7 mouse cellular contexts compared by ENCODE assay signal in the genomic region with DNA sequence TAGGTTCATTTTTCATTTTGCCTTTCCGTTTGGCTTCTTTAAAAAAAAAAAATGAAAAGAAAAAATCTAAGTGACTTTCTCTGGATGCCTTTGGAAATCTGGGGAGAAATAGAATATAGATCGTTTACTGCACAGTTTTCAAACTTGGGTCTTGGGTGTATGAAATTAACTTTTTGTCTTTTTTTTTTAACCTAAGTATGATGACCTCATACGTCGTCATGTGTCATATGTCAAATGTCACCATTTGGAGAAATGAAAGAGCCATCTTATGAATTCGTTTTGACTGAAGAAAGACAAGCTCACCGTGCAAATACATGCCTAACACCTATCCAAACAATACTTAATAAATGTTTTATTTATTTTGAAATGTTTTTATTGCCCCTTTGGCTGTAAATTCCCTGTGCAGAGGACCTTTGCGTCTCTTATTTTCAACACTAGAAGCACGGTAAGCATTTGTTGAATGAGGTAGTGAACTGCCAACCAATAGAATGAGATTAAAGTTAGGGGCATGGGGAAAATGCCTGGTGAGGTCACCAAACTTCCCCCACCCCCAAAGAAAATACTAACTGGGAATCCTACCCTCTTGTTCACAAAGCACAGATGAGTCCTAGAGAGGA. TPM values are rescaled to one million over a fixed set of nuclear protein-coding genes. Genes with fewer than 3 reads are reported as not detected.
DNase-seq lines count a peak whose midpoint lies in the region; ATAC-seq and TF ChIP-seq lines count a peak whose summit lies in the region.

No protein-coding gene starts in this region.

- no peak for TF ChIP-seq POLR2A in liver, adult 2 months (IDR thresholded peaks at IDR 0.05; ENCODE audit: extremely low read depth, insufficient read depth, low read length)
- TF ChIP-seq POLR2A in cortical plate, adult 2 months (IDR thresholded peaks at IDR 0.05; ENCODE audit: extremely low read depth, insufficient read depth, low read length), result no peak

- peak overlapping the region; percentile 86 for H3K27ac ChIP-seq in liver, adult 2 months (replicated peaks; ENCODE audit: insufficient read depth, low read depth, low read length)
- peak overlapping the region; percentile 98 for H3K27ac ChIP-seq in cortical plate, adult 2 months (ENCODE audit: insufficient read depth, low read length)
- H3K27ac ChIP-seq in midbrain, postnatal 0 days (ENCODE audit: low read depth, low read length), result peak overlapping the region; percentile 94

- no peaks in the 10 kb centered on the region for H3K36me3 ChIP-seq in liver, adult 2 months (ENCODE audit: control insufficient read depth, insufficient read depth, low read length)
- no peaks in the 10 kb centered on the region for H3K36me3 ChIP-seq in midbrain, postnatal 0 days (ENCODE audit: insufficient read depth, low read length)

- H3K9me3 ChIP-seq in midbrain, postnatal 0 days (ENCODE audit: low read length), result no peaks in the 10 kb centered on the region

- 13% methylated on average over 8 of the region's 8 CpGs for whole genome bisulfite sequencing in liver, adult 2 months
- WGBS in midbrain, postnatal 0 days, result 16% methylated on average over 8 of the region's 8 CpGs

- ATAC-seq in inflammation-experienced regulatory T-cells, adult 6 months, result peak; percentile 27
- no peak for ATAC-seq in midbrain, postnatal 0 days (ENCODE audit: low FRiP score)

- peak overlapping the region; percentile 92 for H3K9ac ChIP-seq in liver, adult 2 months (ENCODE audit: low read depth, low read length)
- H3K9ac ChIP-seq in midbrain, postnatal 0 days (replicated peaks; ENCODE audit: low read length, poor library complexity, severe bottlenecking), result peak overlapping the region; percentile 89

- H3K27me3 ChIP-seq in liver, adult 2 months (ENCODE audit: control insufficient read depth, insufficient read depth, low read length), result no peaks in the 10 kb centered on the region
- no peaks in the 10 kb centered on the region for H3K27me3 ChIP-seq in midbrain, postnatal 0 days (ENCODE audit: insufficient read depth, low read length)

- H3K4me2 ChIP-seq in midbrain, postnatal 0 days (ENCODE audit: low read depth, low read length, poor library complexity, severe bottlenecking), result peak overlapping the region; percentile 93

- TF ChIP-seq CTCF in liver, adult 2 months (IDR thresholded peaks at IDR 0.05; ENCODE audit: low read depth, low read length), result no peak
- TF ChIP-seq CTCF in cortical plate, adult 2 months (IDR thresholded peaks at IDR 0.05; ENCODE audit: extremely low read depth, insufficient read depth, low read length), result no peak
- TF ChIP-seq CTCF in midbrain, postnatal 0 days (IDR thresholded peaks at IDR 0.05), result no peak

- peaks cover 11% of the 10 kb centered on the region for H3K4me1 ChIP-seq in liver, adult 2 months (ENCODE audit: control insufficient read depth, insufficient read depth, low read length)
- peaks cover 3% of the 10 kb centered on the region for H3K4me1 ChIP-seq in cortical plate, adult 2 months (ENCODE audit: control insufficient read depth, insufficient read depth, low read length)
- peaks cover 7% of the 10 kb centered on the region; the same call in 1 of the 2 replicates for H3K4me1 ChIP-seq in midbrain, postnatal 0 days (ENCODE audit: insufficient read depth, low read length)

- peak; percentile 29 for DNase-seq in liver, adult 2 months (ENCODE audit: extremely low read depth, low read depth, low spot score)
- DNase-seq in liver, result no peak
- DNase-seq in midbrain, postnatal 0 days (ENCODE audit: low spot score), result peak; percentile 17
- DNase-seq in ovary, postnatal 36 days (ENCODE audit: low spot score), result no peak
- DNase-seq in ovary, adult 18-20 months (ENCODE audit: low spot score), result no peak

- H3K4me3 ChIP-seq in liver, adult 2 months (ENCODE audit: insufficient read depth, low read depth, low read length), result peak overlapping the region; percentile 92
- peak overlapping the region; percentile 94 for H3K4me3 ChIP-seq in cortical plate, adult 2 months (ENCODE audit: insufficient read depth, low read length)
- H3K4me3 ChIP-seq in midbrain, postnatal 0 days (ENCODE audit: low read depth, low read length), result peak overlapping the region; percentile 94

- H3K79me2 ChIP-seq in liver, adult 2 months (ENCODE audit: control insufficient read depth, insufficient read depth, low read length), result peaks cover 23% of the 10 kb centered on the region; the same call in 1 of the 2 replicates

RNA-seq across cellular contexts. Expression of a gene that starts 0.8 kb away (rescaled TPM):
- 5.2 and 5.4 TPM in 2 replicates for total RNA-seq in liver, adult 2 months (2014; rRNA removed)
- 2.4 and 3.6 TPM in 2 replicates for polyA plus RNA-seq in liver, adult 2 months (2012; rRNA removed)
- 17.9 and 18.8 TPM in 2 replicates for polyA plus RNA-seq in cortical plate, adult 2 months (2012; rRNA removed)
- polyA plus RNA-seq in inflammation-experienced regulatory T-cells, adult 6 months (2017; shearing (Covaris generic)), result 1 to 10 TPM; 4.0 to 4.9 (median 4.7) TPM
- total RNA-seq in midbrain, postnatal 0 days (2014; rRNA removed), result 31.3 and 34.7 TPM in 2 replicates
- 2.7 TPM in 2 replicates for polyA plus RNA-seq in midbrain, postnatal 0 days (2015; fragmentation: Nextera tagmentation; extraction: Ambion mirVana)

RNA-seq across cellular contexts. Expression of a gene that starts 53.9 kb away (rescaled TPM):
- 0.07 TPM in 1 of 2 replicates, not detected in the other for total RNA-seq in liver, adult 2 months (2014; rRNA removed)
- 0.06 TPM in 1 of 2 replicates, not detected in the other for polyA plus RNA-seq in liver, adult 2 months (2012; rRNA removed)
- polyA plus RNA-seq in cortical plate, adult 2 months (2012; rRNA removed), result 0.72 and 0.81 TPM in 2 replicates
- not detected for polyA plus RNA-seq in inflammation-experienced regulatory T-cells, adult 6 months (2017; shearing (Covaris generic))
- total RNA-seq in midbrain, postnatal 0 days (2014; rRNA removed), result 4.7 and 7.5 TPM in 2 replicates
- 13.7 and 13.9 TPM in 2 replicates for polyA plus RNA-seq in midbrain, postnatal 0 days (2015; fragmentation: Nextera tagmentation; extraction: Ambion mirVana)

Comparison
In these comparisons a context has a peak if more than half of its experiments do, and no peak if none do; other contexts are left out.
1. DNase-seq: peak in liver, adult 2 months (single experiment) and midbrain, postnatal 0 days (single experiment); none in liver (single experiment), ovary, postnatal 36 days (single experiment) and ovary, adult 18-20 months (single experiment).
2. Peak in every context shown above with its lines, with median percentiles within 50 percentile points of each other: H3K27ac ChIP-seq and H3K4me3 ChIP-seq.